Mouse (Mus musculus): ENCODE results near the gene Opcml. TPM values are rescaled to one million over a fixed set of nuclear protein-coding genes. Genes with fewer than 3 reads are reported as not detected.
A peak's percentile ranks its signal among the peaks of the same experiment; 100 is the strongest.

Opcml gene
- polyA plus RNA-seq, 1 experiment = 0.08 TPM

DNA sequence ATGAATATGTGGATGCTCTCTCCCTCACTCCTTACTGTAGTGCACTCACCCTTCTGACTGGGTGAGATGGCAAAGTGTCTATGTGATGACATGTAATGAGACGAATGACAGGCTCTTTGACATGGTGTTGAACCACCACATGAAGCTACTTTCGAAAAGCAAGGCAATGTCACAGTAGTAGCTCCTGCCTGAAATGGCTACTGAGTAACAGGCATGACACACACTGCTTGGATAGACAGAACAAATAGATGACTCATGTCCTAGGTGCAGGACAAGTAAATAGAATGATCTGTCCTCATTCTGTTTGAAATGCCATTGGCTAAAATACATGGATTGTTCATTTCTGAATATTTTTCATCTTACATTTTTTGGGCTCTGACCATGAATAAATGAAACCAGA is 488.0 kb downstream of the Opcml start:
- 84% methylated on average over 2 of the region's 2 CpGs for WGBS
- no peak overlapping the region for H3K4me3 ChIP-seq (ENCODE audit: insufficient read depth, low read depth, low read length)
- TF ChIP-seq POLR2A (IDR thresholded peaks at IDR 0.05; ENCODE audit: low read depth, low read length) (no peak), CTCF (conservative IDR thresholded peaks at IDR 0.05; ENCODE audit: insufficient read depth, insufficient read length, low read depth, low read length) (no peak)
- no peak for DNase-seq
- no peaks in the 10 kb centered on the region for H3K4me1 ChIP-seq (ENCODE audit: control insufficient read depth, insufficient read depth, low read length)
- no peak overlapping the region for H3K27ac ChIP-seq (ENCODE audit: insufficient read depth, low read depth, low read length)
- no peaks in the 10 kb centered on the region for H3K27me3 ChIP-seq (replicated peaks; ENCODE audit: control insufficient read depth, insufficient read depth, low read length)
- H3K36me3 ChIP-seq (ENCODE audit: control insufficient read depth, insufficient read depth, low read length) = no peaks in the 10 kb centered on the region

DNA sequence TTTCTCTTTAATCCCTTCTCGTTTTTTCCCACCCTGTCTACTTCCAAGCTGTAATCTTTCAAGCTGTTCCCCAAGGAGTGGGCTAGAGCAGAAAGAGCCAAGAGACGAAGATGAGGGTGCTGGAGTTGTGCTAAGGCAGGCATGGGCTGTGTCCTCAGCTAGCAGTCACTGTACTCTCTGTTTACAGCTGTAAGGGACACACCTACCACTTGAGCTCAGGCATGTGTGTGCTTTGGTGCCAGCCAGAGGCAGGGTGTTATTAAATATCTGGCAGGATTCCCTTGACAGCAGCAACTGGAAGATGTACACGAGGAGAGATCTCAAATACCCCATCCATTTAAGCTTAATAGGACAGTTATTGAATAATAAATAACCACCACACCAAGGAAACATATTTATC is 490.4 kb downstream of the Opcml start:
- no peak for DNase-seq
- Histone ChIP-seq H3K27ac (ENCODE audit: insufficient read depth, low read depth, low read length) (no peak overlapping the region), H3K27me3 (replicated peaks; ENCODE audit: control insufficient read depth, insufficient read depth, low read length) (no peaks in the 10 kb centered on the region), H3K4me1 (ENCODE audit: control insufficient read depth, insufficient read depth, low read length) (no peaks in the 10 kb centered on the region), H3K4me3 (ENCODE audit: insufficient read depth, low read depth, low read length) (no peak overlapping the region), H3K36me3 (ENCODE audit: control insufficient read depth, insufficient read depth, low read length) (no peaks in the 10 kb centered on the region)
- TF ChIP-seq POLR2A (IDR thresholded peaks at IDR 0.05; ENCODE audit: low read depth, low read length) (no peak), CTCF (conservative IDR thresholded peaks at IDR 0.05; ENCODE audit: insufficient read depth, insufficient read length, low read depth, low read length) (no peak)
- WGBS = 51% methylated on average over 3 of the region's 3 CpGs

DNA sequence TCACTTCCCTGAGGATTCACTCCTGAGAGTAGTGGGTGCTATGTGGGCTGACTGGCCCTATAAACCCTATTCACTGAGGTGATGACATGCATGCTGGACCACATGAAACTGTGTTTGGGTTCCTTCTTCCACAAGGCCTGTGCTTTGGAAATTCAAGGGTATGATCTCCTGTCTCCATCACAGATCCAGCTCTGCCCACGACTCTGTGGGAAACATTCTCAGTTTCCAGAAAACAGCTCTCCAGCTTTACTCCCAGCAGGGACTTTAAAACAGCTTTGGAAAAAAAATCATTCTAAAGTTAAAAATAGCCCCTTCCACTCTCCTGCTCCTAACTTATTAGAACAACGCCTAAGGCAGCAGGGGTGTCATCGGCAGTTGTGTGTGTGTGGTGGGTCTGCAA is 491.0 kb downstream of the Opcml start:
- no peak for TF ChIP-seq POLR2A (IDR thresholded peaks at IDR 0.05; ENCODE audit: low read depth, low read length)
- TF ChIP-seq CTCF (conservative IDR thresholded peaks at IDR 0.05; ENCODE audit: insufficient read depth, insufficient read length, low read depth, low read length) = no peak
- no peaks in the 10 kb centered on the region for H3K36me3 ChIP-seq (ENCODE audit: control insufficient read depth, insufficient read depth, low read length)
- H3K27ac ChIP-seq (ENCODE audit: insufficient read depth, low read depth, low read length) = no peak overlapping the region
- no peaks in the 10 kb centered on the region for H3K27me3 ChIP-seq (replicated peaks; ENCODE audit: control insufficient read depth, insufficient read depth, low read length)
- WGBS = 61% methylated on average over 3 of the region's 3 CpGs
- no peaks in the 10 kb centered on the region for H3K4me1 ChIP-seq (ENCODE audit: control insufficient read depth, insufficient read depth, low read length)
- DNase-seq = no peak
- H3K4me3 ChIP-seq (ENCODE audit: insufficient read depth, low read depth, low read length) = no peak overlapping the region

DNA sequence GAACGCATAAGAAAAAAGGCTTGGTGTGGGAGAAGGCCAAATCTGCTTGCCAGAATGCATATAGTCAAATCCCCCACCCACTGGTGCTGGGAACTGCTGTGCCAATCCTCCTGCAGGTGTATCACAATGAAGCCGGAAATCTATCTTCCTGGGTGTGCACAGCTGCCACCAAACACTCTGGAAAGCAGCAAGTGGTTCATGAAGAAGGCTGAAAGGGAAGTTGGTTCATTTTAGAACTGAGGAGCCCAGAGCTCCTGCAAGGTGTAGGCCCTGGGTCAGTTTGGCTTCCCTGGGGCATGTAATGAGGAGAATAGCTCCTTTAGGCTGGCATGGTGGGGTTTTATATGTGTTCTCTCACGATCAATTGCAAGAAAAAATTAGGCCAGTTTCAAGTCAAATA is 494.4 kb downstream of the Opcml start:
- TF ChIP-seq POLR2A (IDR thresholded peaks at IDR 0.05; ENCODE audit: low read depth, low read length) (no peak), CTCF (conservative IDR thresholded peaks at IDR 0.05; ENCODE audit: insufficient read depth, insufficient read length, low read depth, low read length) (no peak)
- no peaks in the 10 kb centered on the region for H3K36me3 ChIP-seq (ENCODE audit: control insufficient read depth, insufficient read depth, low read length)

DNA sequence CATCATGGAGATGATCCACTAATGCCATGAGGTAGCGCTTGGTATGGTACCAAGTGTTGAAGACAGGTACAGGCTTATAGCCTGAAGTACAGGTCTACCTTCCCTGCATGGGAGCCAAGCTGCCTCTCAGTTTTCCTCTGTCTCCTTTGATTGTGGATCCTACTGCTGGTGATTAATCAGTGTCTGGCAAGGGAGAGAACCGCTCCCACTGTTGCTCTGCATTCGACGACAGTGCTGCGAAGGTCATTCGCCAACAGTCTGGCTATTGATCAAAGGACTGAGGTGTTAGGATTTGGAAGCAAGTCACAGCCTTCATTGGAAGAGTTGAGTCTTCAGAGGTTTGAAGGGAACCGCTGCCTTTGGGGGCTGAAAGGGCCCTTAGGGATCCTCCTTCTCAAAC is 495.8 kb downstream of the Opcml start:
- H3K27ac ChIP-seq (ENCODE audit: insufficient read depth, low read depth, low read length) = no peak overlapping the region
- 55% methylated on average over 7 of the region's 7 CpGs for WGBS
- no peaks in the 10 kb centered on the region for H3K36me3 ChIP-seq (ENCODE audit: control insufficient read depth, insufficient read depth, low read length)
- H3K4me3 ChIP-seq (ENCODE audit: insufficient read depth, low read depth, low read length) = no peak overlapping the region
- no peak for TF ChIP-seq CTCF (conservative IDR thresholded peaks at IDR 0.05; ENCODE audit: insufficient read depth, insufficient read length, low read depth, low read length)
- TF ChIP-seq POLR2A (IDR thresholded peaks at IDR 0.05; ENCODE audit: low read depth, low read length) = no peak
- no peaks in the 10 kb centered on the region for H3K4me1 ChIP-seq (ENCODE audit: control insufficient read depth, insufficient read depth, low read length)
- H3K27me3 ChIP-seq (replicated peaks; ENCODE audit: control insufficient read depth, insufficient read depth, low read length) = no peaks in the 10 kb centered on the region
- DNase-seq = no peak

More for the DNA sequence above, 494.4 kb downstream of the Opcml start:
- no peak overlapping the region for H3K27ac ChIP-seq (ENCODE audit: insufficient read depth, low read depth, low read length)
- no peak for DNase-seq
- H3K4me1 ChIP-seq (ENCODE audit: control insufficient read depth, insufficient read depth, low read length) = no peaks in the 10 kb centered on the region
- H3K27me3 ChIP-seq (replicated peaks; ENCODE audit: control insufficient read depth, insufficient read depth, low read length) = no peaks in the 10 kb centered on the region
- WGBS = 83% methylated on average over 3 of the region's 3 CpGs
- H3K4me3 ChIP-seq (ENCODE audit: insufficient read depth, low read depth, low read length) = no peak overlapping the region

DNA sequence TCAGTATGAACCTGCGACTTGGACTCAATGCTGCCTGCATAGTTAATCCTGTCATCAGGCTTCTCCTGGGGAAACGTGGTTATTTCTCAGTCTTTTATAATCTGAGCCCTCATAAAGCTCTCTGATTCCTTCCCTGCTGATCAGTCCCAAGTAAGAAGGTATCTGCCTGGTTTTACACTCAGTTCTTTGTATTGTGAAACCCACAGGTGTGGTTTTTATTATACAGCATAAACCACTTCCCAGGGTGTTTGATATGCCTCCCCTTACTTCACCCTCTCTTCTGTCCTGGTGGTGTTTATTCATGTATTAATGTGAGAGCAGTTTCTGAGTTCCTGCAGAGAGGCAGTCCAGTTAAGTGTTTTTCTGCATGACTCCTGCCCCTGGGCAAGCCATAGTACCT is 496.9 kb downstream of the Opcml start:
- TF ChIP-seq CTCF (conservative IDR thresholded peaks at IDR 0.05; ENCODE audit: insufficient read depth, insufficient read length, low read depth, low read length) = no peak
- no peak for TF ChIP-seq POLR2A (IDR thresholded peaks at IDR 0.05; ENCODE audit: low read depth, low read length)
- Histone ChIP-seq H3K27ac (ENCODE audit: insufficient read depth, low read depth, low read length) (no peak overlapping the region), H3K4me1 (ENCODE audit: control insufficient read depth, insufficient read depth, low read length) (no peaks in the 10 kb centered on the region), H3K36me3 (ENCODE audit: control insufficient read depth, insufficient read depth, low read length) (no peaks in the 10 kb centered on the region), H3K27me3 (replicated peaks; ENCODE audit: control insufficient read depth, insufficient read depth, low read length) (no peaks in the 10 kb centered on the region), H3K4me3 (ENCODE audit: insufficient read depth, low read depth, low read length) (no peak overlapping the region)
- no peak for DNase-seq
- 61% methylated on average over 2 of the region's 2 CpGs for WGBS

DNA sequence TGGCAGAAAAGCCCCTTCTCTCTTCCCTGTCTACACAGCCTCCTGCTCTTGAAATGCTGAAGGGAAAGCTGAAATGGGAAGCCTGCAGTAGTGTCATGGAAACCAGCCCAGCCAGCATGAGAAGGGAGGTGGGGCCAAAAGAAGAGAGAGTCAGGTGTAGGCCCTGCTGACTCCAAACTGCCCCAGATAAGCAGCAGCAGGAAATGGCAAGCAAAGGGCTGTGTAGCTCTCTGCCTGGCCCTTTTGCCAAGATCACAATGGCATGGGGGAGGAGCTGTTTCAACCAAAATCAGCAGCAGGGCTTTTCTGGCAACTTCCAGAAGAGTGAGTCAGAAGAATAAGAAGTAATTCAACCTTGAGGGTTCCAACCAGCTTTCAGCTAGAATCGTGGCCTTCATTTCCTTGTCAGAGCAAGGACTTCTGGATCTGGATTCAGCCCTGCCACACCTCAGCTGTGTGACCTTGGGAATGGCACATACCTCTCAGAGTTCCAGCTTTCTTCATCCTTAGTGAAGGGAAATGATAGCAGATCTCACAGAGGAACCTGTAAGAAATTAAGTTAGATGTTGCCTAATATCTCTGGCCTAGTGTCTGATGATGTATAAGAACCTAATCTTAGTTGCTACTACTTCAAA is 499.2 kb downstream of the Opcml start:
- H3K36me3 ChIP-seq (ENCODE audit: control insufficient read depth, insufficient read depth, low read length) = no peaks in the 10 kb centered on the region
- TF ChIP-seq POLR2A (IDR thresholded peaks at IDR 0.05; ENCODE audit: low read depth, low read length) (no peak), CTCF (conservative IDR thresholded peaks at IDR 0.05; ENCODE audit: insufficient read depth, insufficient read length, low read depth, low read length) (no peak)
- no peak overlapping the region for H3K27ac ChIP-seq (ENCODE audit: insufficient read depth, low read depth, low read length)
- WGBS = 44% methylated on average over 1 of the region's 1 CpGs
- H3K4me1 ChIP-seq (ENCODE audit: control insufficient read depth, insufficient read depth, low read length) = no peaks in the 10 kb centered on the region
- DNase-seq = peak; percentile 14
- no peaks in the 10 kb centered on the region for H3K27me3 ChIP-seq (replicated peaks; ENCODE audit: control insufficient read depth, insufficient read depth, low read length)
- H3K4me3 ChIP-seq (ENCODE audit: insufficient read depth, low read depth, low read length) = no peak overlapping the region
